Mouse (Mus musculus): ENCODE results near the gene AY358078. TPM values are rescaled to one million over a fixed set of nuclear protein-coding genes. Genes with fewer than 3 reads are reported as not detected.
"Not testable (repeated sequence)": the region's sequence is repeated elsewhere in the genome, so short reads cannot be mapped to it uniquely, and the experiment has no call there.

The AY358078 gene
- total RNA-seq, 1 experiment, result not detected

DNA sequence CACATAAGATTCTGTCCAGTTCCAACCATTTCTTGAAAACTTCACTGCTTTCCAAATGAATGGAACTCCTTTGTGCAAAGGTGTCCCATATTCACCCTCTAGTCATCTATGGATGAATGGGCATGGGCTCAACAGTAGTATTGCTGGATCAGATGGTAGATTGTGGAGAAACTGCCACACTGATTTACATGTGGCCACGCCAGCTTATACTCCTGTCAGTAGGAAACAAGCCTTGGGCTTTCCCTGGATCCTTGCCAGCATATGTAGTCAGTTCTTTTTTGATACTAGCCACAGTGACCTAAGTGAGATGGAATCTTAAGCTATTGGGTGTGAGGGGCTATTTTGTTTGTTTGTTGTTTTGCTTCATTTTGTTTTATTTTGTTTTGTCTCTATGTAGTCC is 42.4 kb downstream of the AY358078 start:
- Histone ChIP-seq H3K4me3 (ENCODE audit: insufficient read depth in 1 of 2, low read depth in 1 of 2, low read length in 2 of 2, poor library complexity in 1 of 2, severe bottlenecking in 1 of 2) (no peak overlapping the region), H3K9me3 (ENCODE audit: control insufficient read depth, insufficient read depth, low read depth, low read length) (no peaks in the 10 kb centered on the region), H3K27ac (ENCODE audit: insufficient read depth, low read depth, low read length, poor library complexity, severe bottlenecking) (no peak overlapping the region), H3K36me3 (ENCODE audit: control insufficient read depth, insufficient read depth, low read length, poor library complexity, severe bottlenecking) (no peaks in the 10 kb centered on the region), H3K4me1 (ENCODE audit: control insufficient read depth in 2 of 2, insufficient read depth in 2 of 2, low read length in 2 of 2, poor library complexity in 1 of 2) (peaks cover 0 to 4% of the 10 kb centered on the region in 2 experiments; a peak in 1 of 4 replicates), H3K9ac (ENCODE audit: insufficient read depth, low read depth, low read length, poor library complexity, severe bottlenecking) (no peak overlapping the region)
- in situ Hi-C loops (cut with MboI; ENCODE audit: low sequenced_read_pairs in 2 of 2, unreplicated experiment in 2 of 2), result no loop called here
- TF ChIP-seq HCFC1 (IDR thresholded peaks at IDR 0.05; ENCODE audit: borderline replicate concordance, insufficient read depth, low read length) (no peak), ZNF384 (IDR thresholded peaks at IDR 0.05; ENCODE audit: low read depth, low read length) (no peak), CHD2 (IDR thresholded peaks at IDR 0.05; ENCODE audit: low read depth, low read length) (no peak), MAFK (IDR thresholded peaks at IDR 0.05; ENCODE audit: insufficient read depth, low read depth, low read length) (no peak), ZC3H11A (IDR thresholded peaks at IDR 0.05; ENCODE audit: borderline replicate concordance, low read depth, low read length) (no peak)
- no peak for DNase-seq (ENCODE audit: low read depth, low spot score)

DNA sequence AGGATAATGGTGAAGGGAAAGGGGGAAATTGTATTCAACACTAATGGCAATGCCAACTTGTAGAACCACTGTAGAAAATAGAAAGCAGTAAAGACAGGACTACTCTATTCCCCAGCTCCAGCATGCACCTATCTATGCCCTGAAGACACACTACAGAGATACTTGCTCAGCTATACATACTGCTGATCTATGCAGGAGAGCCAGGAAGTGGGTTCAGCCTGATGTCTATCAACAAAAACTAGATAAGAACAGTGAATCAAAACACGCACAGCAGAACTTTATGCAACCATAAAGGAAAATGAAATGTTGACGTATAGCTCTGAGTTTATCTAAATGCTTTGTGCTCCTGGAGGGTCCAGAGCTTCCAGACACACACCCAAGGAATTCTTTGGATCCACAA is 42.9 kb downstream of the AY358078 start:
- no peak for TF ChIP-seq HCFC1 (IDR thresholded peaks at IDR 0.05; ENCODE audit: borderline replicate concordance, insufficient read depth, low read length)
- TF ChIP-seq CHD2 (IDR thresholded peaks at IDR 0.05; ENCODE audit: low read depth, low read length), result no peak
- TF ChIP-seq ZC3H11A (IDR thresholded peaks at IDR 0.05; ENCODE audit: borderline replicate concordance, low read depth, low read length), result no peak
- TF ChIP-seq MAFK (IDR thresholded peaks at IDR 0.05; ENCODE audit: insufficient read depth, low read depth, low read length), result no peak
- TF ChIP-seq ZNF384 (IDR thresholded peaks at IDR 0.05; ENCODE audit: low read depth, low read length), result no peak

DNA sequence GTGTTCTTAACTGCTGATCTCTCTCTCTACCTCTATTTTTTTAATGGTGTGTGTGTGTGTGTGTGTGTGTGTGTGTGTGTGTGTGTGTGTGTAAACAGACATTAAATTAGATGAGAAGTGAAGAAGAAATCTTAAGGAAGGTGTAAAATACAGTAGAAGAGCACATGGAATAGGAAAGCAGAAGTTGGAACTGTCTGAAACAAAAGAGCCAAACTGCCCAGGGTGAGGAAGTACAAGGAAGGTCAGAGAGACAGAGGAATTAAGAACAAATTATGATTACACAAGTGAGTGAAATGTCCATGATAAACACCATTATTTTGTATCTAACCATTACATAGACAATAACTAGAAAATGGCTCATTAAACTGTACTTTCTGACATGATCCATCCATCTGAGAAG is 44.0 kb downstream of the AY358078 start:
- Histone ChIP-seq H3K4me3 (ENCODE audit: insufficient read depth in 1 of 2, low read depth in 1 of 2, low read length in 2 of 2, poor library complexity in 1 of 2, severe bottlenecking in 1 of 2) (no peak overlapping the region), H3K27ac (ENCODE audit: insufficient read depth, low read depth, low read length, poor library complexity, severe bottlenecking) (no peak overlapping the region), H3K4me1 (ENCODE audit: control insufficient read depth in 2 of 2, insufficient read depth in 2 of 2, low read length in 2 of 2, poor library complexity in 1 of 2) (peaks cover 0 to 4% of the 10 kb centered on the region in 2 experiments; a peak in 1 of 4 replicates), H3K9ac (ENCODE audit: insufficient read depth, low read depth, low read length, poor library complexity, severe bottlenecking) (no peak overlapping the region), H3K9me3 (ENCODE audit: control insufficient read depth, insufficient read depth, low read depth, low read length) (no peaks in the 10 kb centered on the region), H3K36me3 (ENCODE audit: control insufficient read depth, insufficient read depth, low read length, poor library complexity, severe bottlenecking) (no peaks in the 10 kb centered on the region)
- TF ChIP-seq ZC3H11A (IDR thresholded peaks at IDR 0.05; ENCODE audit: borderline replicate concordance, low read depth, low read length) (no peak), ZNF384 (IDR thresholded peaks at IDR 0.05; ENCODE audit: low read depth, low read length) (no peak), CHD2 (IDR thresholded peaks at IDR 0.05; ENCODE audit: low read depth, low read length) (no peak), HCFC1 (IDR thresholded peaks at IDR 0.05; ENCODE audit: borderline replicate concordance, insufficient read depth, low read length) (no peak)
- in situ Hi-C loops (cut with MboI; ENCODE audit: low sequenced_read_pairs in 2 of 2, unreplicated experiment in 2 of 2), result no loop called here
- no peak for DNase-seq (ENCODE audit: low read depth, low spot score)

More for the DNA sequence above, 42.9 kb downstream of the AY358078 start:
- Histone ChIP-seq H3K4me1 (ENCODE audit: control insufficient read depth in 2 of 2, insufficient read depth in 2 of 2, low read length in 2 of 2, poor library complexity in 1 of 2) (peaks cover 0 to 4% of the 10 kb centered on the region in 2 experiments; a peak in 1 of 4 replicates), H3K27ac (ENCODE audit: insufficient read depth, low read depth, low read length, poor library complexity, severe bottlenecking) (no peak overlapping the region), H3K9me3 (ENCODE audit: control insufficient read depth, insufficient read depth, low read depth, low read length) (no peaks in the 10 kb centered on the region), H3K4me3 (ENCODE audit: insufficient read depth in 1 of 2, low read depth in 1 of 2, low read length in 2 of 2, poor library complexity in 1 of 2, severe bottlenecking in 1 of 2) (no peak overlapping the region), H3K36me3 (ENCODE audit: control insufficient read depth, insufficient read depth, low read length, poor library complexity, severe bottlenecking) (no peaks in the 10 kb centered on the region), H3K9ac (ENCODE audit: insufficient read depth, low read depth, low read length, poor library complexity, severe bottlenecking) (no peak overlapping the region)
- no peak for DNase-seq (ENCODE audit: low read depth, low spot score)
- in situ Hi-C loops (cut with MboI; ENCODE audit: low sequenced_read_pairs in 2 of 2, unreplicated experiment in 2 of 2), result no loop called here

DNA sequence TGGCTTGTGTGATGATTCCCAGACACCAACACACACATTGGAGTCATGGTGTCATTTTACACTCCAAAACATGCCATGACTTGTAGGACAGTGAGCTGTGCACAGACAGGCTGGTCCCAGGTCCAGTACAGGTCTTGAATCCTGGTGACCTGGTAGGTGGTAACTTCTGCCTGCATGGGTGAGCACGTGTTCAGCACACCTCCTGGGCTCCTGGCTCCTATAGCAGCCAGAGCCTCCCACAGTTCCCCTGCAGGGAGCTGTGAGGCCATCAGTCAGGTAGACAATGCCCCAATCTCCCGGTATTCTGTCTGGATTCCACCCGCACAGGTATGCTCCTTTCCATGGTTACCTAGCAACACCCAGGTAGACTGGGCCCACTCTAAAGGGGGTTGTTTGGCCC is 46.7 kb downstream of the AY358078 start:
- TF ChIP-seq ZC3H11A (IDR thresholded peaks at IDR 0.05; ENCODE audit: borderline replicate concordance, low read depth, low read length) (no peak), ZNF384 (IDR thresholded peaks at IDR 0.05; ENCODE audit: low read depth, low read length) (no peak)
- in situ Hi-C loops (cut with MboI; ENCODE audit: low sequenced_read_pairs in 2 of 2, unreplicated experiment in 2 of 2), result no loop called here
- H3K9ac ChIP-seq (ENCODE audit: insufficient read depth, low read depth, low read length, poor library complexity, severe bottlenecking), result no peak overlapping the region

DNA sequence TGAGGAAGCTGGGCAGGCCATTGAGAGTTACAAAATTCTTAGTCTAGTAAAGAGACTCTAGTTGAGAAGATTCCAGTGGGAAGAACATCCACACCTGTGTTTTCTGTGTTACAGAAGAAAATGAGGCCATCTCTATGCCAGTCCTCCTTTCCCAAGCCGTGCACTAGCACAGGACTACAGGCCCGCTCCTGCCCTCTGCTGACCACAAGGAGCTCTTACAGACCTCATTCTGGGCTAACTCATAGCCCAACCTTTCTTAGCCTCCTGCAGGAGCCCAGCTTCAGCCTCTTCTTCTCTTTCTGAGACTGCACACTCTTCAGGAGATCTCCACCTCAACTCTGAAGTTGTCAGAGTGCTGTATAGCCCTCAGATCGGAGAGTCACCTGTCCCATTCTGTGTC is 51.2 kb downstream of the AY358078 start:
- H3K36me3 ChIP-seq (ENCODE audit: control insufficient read depth, insufficient read depth, low read length, poor library complexity, severe bottlenecking); DNase-seq (ENCODE audit: low read depth, low spot score); H3K4me1 ChIP-seq (ENCODE audit: control insufficient read depth in 2 of 2, insufficient read depth in 2 of 2, low read length in 2 of 2, poor library complexity in 1 of 2); H3K4me3 ChIP-seq (ENCODE audit: insufficient read depth in 1 of 2, low read depth in 1 of 2, low read length in 2 of 2, poor library complexity in 1 of 2, severe bottlenecking in 1 of 2); in situ Hi-C loops (cut with MboI; ENCODE audit: low sequenced_read_pairs in 2 of 2, unreplicated experiment in 2 of 2); H3K9me3 ChIP-seq (ENCODE audit: control insufficient read depth, insufficient read depth, low read depth, low read length); H3K9ac ChIP-seq (ENCODE audit: insufficient read depth, low read depth, low read length, poor library complexity, severe bottlenecking); H3K27ac ChIP-seq (ENCODE audit: insufficient read depth, low read depth, low read length, poor library complexity, severe bottlenecking): not testable (repeated sequence)

More for the DNA sequence above, 46.7 kb downstream of the AY358078 start:
- Histone ChIP-seq H3K4me3 (ENCODE audit: insufficient read depth in 1 of 2, low read depth in 1 of 2, low read length in 2 of 2, poor library complexity in 1 of 2, severe bottlenecking in 1 of 2) (no peak overlapping the region), H3K9me3 (ENCODE audit: control insufficient read depth, insufficient read depth, low read depth, low read length) (no peaks in the 10 kb centered on the region), H3K4me1 (ENCODE audit: control insufficient read depth in 2 of 2, insufficient read depth in 2 of 2, low read length in 2 of 2, poor library complexity in 1 of 2) (peaks cover 0 to 2% of the 10 kb centered on the region in 2 experiments; a peak in 1 of 4 replicates), H3K36me3 (ENCODE audit: control insufficient read depth, insufficient read depth, low read length, poor library complexity, severe bottlenecking) (no peaks in the 10 kb centered on the region), H3K27ac (ENCODE audit: insufficient read depth, low read depth, low read length, poor library complexity, severe bottlenecking) (no peak overlapping the region)
- DNase-seq (ENCODE audit: low read depth, low spot score), result no peak
